Mouse (Mus musculus): ENCODE data around the gene Efl1.
"Not testable (repeated sequence)": the region's sequence is repeated elsewhere in the genome, so short reads cannot be mapped to it uniquely, and the experiment has no call there.

The Efl1 gene

DNA sequence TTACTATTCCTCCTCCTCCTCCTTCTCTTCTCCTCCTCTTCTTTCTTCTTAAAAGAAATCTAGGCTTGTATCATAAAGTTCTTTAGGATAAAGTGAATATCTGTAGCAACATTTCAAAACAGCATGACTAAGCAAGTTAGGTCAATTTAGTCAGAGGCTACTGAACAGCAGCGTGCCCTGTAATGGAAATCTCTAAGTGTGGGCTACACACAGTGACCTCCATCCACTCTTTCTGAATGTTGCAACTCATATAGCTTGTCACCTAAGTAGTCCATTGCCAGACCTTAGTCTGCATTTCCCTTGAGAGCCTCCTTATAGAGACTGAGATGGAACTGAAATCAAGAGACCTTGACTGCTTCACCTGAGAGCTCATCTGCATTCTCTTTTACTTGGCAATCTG, 116.5 kb downstream of the Efl1 start:
- no peak for DNase-seq (ENCODE audit: low spot score)

DNA sequence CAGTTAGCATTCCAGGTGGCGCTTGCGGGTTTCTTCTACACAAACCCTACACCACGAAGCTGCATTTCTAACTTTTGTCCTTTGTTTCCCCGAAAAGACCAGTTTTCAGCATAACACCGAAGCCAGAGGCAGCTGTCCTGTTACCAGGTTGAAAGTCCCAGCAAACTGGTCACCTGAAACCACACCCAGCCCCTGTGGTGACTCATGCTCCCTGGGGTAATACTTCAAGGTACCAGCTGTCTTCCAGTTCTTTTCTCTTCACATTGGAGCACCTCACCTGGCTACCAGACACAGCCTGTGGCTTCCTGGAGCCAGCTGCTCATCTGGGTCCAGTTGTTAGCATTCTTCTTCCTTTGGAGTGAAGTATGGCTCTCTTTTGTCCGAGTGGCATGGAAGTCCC, 118.2 kb downstream of the Efl1 start:
- no peak for DNase-seq (ENCODE audit: low spot score)

DNA sequence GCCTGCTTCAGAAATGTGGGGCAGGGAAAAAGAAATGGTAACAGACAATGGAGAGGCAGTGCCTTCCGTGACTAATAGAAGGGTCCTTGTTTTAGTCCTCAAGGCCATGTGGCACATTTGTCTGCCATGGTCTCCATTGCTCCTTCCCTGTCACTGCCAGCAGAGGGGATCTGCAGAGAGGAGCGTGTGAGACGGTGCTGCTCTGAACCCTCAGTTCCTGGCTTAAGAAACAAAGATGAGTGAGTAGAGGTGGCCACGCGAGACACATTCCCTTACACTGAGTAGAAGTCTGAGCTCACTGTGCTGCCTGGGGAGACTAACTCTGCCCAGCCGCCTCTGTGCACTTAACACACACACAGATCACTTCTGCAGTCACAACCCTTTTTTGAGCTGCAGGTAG, 121.8 kb downstream of the Efl1 start:
- DNase-seq (ENCODE audit: low spot score) = no peak

DNA sequence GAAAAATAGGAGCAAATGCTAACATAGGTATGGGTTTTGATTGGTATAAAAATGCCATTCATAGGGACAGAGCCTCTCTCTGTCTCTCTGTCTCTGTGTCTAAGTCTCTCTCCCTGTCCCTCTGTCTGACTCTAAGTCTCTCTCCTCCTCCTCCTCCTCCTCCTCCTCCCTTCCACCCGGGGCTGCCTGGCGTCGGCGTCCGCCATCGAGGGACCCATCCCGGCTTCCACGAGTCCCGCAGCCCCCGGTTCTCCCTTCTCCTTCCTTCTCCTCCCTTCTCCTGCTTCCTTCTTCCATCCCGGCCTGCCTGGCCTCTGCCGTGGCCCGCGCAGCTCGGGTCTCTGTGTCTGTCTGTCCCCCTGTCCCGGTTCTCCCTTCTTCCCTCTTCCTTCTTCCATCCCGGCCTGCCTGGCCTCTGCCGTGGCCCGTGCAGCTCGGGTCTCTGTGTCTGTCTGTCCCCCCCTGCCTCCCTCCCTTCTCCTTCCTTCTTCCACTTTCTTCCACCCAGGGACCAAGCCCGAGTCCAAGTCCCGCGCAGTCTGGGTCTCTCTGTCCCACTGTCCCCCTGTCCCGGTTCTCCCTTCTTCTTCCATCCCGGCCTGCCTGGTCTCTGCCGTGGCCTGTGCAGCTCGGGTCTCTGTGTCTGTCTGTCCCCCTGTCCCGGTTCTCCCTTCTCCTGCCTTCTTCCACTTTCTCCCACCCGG, 122.7 kb downstream of the Efl1 start:
- not testable (repeated sequence) for DNase-seq (ENCODE audit: low spot score)

DNA sequence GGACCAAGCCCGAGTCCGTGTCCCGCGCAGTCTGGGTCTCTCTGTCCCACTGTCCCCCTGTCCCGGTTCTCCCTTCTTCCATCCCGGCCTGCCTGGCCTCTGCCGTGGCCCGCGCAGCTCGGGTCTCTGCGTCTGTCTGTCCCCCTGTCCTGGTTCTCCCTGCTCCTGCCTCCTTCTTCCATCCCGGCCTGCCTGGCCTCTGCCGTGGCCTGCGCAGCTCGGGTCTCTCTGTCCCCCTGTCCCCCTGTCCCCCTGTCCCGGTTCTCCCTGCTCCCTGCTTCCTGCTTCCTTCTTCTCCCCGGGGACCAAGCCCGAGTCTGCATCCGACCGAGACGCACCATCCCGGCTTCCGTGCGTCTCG, 123.2 kb downstream of the Efl1 start:
- not testable (repeated sequence) for DNase-seq (ENCODE audit: low spot score)

DNA sequence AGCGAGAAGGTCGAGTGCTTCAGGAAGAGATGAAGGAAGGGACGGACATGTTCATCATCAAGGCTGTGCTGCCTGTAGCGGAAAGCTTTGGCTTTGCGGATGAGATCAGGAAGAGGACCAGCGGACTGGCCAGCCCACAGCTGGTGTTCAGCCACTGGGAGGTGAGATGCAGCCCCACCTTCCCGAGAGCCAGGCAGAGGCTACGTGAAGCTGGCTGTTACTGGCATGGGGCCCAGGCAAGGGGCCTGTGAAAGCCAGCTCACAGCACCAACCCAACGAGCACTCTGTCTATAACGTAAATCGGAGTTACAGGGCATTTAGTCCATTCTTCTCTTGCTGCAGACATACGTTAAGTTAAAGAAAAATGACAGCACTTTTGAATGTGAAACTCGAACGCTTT, 124.1 kb downstream of the Efl1 start:
- DNase-seq (ENCODE audit: low spot score) = no peak

DNA sequence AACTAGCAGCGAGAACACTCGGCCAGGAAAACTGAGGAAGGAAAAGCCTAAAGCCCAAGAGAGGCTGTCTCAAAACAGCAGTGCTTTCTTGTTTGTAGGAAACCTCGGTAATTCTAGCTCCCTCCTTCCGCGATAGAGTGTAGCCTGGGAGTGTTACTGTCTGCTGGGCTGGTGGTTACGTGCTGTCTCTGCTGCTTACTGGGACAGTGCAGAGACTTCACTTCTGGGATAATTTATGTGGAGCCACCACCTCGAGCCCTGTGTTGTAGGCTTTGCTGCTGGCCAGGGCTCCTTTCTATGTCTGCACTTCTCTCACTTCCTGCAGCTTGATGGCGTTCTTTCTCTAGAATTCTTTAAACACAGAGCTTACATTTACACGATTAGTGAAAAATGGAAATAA, 124.7 kb downstream of the Efl1 start:
- no peak for DNase-seq (ENCODE audit: low spot score)

DNA sequence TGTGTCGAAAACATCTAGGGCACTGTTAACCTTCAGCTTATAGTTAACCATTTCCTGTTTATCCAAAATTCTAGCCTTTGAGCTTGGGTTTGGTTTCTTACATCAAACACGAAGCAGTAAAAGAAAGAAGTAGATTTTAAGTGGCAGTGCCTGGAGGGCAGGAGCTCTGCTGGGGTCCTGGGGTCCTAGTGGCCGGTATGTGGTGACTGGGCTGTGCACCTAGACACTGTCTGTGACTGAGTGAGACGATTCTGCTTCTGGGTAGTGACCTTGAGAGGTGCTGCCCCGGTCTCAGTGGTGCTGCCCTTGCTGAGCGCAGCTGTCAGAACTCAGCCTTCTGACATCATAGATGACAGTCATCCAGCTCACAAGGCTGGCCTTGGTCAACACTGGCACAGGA, 125.5 kb downstream of the Efl1 start:
- no peak for DNase-seq (ENCODE audit: low spot score)

DNA sequence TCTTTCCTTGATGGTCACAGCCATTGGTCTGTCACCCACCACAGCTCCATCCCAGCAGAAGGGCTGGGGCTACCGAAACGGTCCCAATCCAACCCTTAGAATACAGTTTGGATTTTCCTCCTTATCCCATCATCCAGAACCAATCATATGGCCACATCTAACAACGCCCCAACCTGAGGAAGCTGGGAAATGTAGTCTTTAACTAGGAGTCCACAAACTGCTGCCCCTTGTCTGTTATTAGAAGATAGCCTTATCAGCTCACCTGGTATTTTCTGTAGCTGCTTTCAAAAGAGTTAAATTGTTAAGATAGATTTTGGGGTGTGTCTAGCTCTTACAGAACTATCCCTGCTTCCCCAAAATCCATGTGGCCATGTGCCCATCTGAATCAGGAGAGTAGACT, 126.7 kb downstream of the Efl1 start:
- no peak for DNase-seq (ENCODE audit: low spot score)

DNA sequence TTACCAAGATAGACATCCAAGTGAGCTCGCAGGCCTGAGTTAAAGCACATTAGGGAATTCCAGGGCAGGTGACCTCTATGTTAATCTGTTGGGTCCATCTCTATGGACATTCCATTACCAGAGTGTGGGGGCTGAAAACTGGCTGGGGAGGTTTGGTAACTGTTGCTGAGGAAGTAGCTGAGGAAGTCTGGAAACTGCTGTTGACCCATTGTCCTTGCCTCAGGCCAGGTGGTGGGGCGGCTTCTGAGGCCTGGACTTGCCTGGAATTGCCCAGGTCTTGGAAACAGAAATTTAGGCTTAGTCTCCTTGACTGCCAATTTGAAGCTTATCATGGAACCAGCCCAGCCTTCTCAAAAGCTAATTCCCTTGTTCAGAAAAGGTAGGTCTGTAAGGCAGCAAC, 134.7 kb downstream of the Efl1 start:
- no peak for DNase-seq (ENCODE audit: low spot score)

DNA sequence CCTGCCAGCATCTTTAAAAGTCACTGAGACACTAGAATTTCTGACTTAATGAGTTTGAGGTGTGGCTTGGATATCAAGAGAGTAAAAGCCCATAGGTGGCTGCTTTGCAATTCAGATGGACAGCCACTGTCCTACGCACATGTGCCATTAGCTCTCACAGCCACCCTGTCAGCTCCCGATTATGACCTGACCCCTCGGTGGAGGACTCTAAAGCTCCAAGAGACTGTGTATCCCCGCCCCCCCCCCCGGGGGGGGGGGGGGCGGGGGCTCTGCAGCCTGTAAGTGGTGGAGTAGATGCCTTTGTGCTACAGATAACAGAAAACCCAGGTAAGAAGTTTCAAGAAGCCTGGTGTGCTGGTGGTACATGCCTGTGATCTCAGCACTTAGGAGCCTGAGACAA, 135.3 kb downstream of the Efl1 start:
- no peak for DNase-seq (ENCODE audit: low spot score)

DNA sequence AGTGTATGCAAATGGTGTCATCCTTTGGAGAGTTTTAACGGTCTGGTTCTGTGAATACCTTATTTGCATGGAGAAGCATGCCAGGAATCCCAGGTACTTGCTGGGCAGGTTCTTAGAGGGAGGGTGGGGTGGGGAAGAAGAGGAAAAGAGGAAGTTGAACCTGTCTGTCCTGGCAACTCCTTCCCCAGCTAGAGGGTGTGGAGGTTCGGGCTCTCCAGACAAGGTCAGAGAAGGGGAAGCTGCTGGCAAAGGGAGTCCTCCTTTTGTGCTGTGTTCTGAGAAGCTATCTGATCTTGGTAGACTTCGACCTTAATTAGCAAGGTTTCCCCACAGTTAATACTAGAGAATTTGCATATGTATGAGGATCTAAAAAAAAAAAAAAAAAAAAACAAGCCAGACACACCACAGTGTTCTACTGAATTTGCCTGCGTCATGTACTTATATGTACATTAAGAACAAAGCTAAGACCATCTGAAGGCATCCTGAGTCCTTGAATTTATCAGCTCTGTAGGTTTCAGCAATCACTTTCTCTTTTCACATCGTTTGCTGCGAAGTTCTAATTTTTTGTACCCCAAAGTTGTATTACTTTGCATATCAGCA, 137.0 kb downstream of the Efl1 start:
- no peak for DNase-seq (ENCODE audit: low spot score)

DNA sequence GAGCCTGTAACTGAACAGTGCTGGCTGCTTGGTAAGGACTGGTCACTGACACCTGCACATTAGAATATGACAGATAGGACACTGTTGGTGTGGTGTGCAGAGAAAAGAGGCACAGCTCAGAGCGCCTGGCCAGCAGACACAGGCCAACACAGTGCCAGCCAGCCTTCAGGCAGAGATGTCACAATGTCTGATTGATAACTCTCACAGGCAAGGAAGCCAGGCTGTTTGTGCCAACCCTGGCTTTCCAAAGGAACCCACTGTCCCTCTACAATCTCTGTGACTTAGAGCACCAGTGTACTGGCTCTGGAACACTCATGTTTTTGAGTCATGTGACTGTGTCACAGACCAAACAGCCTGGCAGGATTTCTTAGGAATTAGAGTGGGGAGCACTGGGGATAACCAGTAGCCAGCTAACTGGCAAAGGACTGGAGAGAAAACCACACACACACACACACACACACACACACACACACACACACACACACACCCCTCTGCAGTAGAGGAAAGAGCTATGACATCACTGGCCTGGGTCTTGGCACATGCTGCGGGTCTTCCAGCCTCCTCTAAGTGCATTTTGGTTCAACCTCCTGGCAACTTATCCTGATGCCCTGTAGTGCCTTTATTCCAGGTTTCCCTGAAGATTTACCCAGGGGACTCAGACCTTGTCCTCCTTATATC, 137.7 kb downstream of the Efl1 start:
- DNase-seq (ENCODE audit: low spot score) = no peak

DNA sequence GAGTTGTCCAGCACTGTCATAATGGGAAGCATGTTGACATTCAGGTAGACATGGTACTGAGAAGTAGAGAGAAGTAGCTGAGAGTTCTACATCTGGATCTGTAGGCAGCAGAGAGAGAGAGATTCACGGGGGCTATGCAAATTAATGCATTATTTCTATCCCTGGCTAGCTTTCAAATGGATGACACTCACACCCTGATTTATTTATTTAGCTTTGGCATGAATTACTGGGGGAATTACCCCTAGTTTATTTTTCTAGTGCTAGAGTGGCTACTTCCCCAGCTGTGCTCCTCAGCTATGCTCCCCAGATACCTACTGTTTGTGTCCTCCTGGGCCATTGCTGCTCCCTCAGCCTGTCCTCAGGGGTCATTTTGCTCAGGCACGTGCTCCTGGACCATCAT, 144.2 kb downstream of the Efl1 start:
- DNase-seq (ENCODE audit: low spot score) = no peak

DNA sequence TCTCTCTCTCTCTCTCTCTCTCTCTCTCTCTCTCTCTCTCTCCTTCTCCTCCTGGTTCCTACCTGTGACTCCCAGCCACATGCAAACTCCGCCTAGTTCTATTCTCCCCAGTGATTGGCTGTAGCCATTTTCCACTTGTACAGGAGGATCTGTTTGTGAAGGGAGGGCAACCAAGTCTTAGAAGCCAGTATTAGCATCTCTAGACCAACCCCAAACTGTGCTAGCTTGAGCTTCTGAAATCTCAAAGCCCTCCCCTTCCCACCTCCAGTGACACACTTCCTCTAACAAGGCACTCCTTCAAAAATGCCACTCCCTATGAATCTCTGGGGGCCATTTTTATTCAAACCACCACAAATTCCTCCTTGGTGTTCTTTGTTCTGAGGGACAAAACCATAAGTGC, 144.7 kb downstream of the Efl1 start:
- DNase-seq (ENCODE audit: low spot score) = no peak

DNA sequence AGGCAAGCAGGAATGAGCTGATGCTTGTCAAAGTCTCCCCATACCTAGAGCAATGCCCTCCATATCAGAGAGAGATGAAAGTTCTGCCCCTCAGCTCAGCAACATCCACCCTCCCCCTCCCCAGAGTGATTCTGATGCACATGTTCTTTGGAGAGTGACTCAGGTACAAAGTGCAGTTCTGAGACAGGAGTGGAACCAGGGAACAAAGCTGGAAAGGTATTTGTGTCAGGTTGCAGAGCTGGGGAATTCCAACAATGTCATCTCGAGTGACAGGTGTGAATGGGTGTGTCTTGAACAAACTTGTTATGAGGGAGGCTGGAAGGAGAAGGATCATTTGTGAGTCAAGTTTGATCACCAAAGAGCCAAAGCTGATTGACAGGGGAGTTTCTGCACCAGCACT, 146.1 kb downstream of the Efl1 start:
- DNase-seq (ENCODE audit: low spot score) = peak; percentile 54

DNA sequence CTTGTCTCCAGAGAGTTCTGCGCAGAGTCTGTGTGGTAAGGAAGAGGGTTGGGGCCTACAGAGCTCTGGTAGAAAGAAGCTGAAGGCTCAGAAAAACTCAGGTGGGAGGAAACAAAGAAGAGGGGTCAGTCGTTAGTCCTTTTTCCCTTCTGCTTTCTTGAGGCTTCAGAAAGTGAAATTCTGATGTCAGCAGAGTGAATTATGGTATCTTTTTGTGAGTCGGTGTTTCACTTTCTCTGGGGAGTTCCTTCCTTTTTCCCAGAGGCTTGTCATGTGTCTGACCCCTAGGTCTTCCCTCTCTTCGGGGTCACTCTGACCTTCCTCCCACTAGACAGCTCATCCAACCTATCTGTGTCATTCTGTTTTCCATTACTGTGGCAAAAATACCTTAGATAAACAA, 153.8 kb downstream of the Efl1 start:
- DNase-seq (ENCODE audit: low spot score) = no peak

DNA sequence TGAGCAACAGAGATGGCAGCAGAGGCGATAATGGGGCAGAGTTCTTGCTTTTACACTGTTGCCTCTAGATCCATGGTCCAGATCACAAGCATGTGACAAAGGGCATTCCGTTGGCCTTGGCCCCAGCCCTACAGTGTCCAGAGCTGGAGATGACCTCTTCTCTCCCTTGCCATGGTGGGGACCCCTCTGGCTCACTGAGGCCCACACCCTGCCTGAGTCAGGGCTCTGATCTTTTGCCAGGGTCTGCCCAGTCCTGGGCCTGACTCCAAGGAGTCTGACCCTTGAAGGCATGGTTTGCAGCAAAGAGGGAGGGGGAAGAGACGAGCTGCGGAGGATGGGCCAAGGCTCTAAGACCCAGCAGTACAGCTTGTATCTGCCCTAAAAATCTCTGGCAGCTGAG, 159.8 kb downstream of the Efl1 start:
- no peak for DNase-seq (ENCODE audit: low spot score)

DNA sequence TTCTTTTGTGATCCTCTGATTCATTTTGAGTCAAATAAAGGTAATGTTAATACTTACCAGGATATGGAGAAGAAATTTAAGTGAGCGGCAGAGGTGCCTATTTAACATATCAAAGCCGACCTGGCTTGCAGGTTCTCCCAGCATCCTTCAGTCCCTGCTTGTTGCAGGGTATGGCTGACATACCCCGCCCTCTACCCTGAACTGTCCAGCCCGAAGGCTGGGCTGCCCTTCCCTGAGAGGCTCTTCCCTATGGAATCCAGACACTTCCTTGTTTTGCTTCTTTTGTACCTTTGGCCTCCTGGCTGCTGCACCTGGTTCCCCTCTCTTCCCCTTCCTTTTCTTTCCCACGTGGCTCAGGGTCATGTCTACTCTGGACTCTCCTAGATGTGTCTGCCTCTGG, 160.7 kb downstream of the Efl1 start:
- DNase-seq (ENCODE audit: low spot score) = no peak

DNA sequence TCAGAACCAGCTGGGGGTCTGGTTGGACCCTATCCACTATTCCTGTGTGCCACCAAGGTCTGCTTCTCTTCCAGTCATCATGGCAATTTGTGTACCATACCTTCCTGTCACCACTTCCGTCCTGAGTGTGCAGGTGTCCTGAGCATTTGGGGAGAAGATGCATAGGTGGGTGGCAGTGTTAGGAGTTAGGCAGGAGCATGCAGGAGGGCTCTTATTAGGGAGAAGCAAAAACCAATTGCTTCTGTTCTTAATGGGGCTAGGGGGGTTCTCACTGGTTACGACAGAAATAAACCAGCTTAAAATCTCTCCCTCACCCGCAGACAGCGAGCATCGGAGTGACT, 162.4 kb downstream of the Efl1 start:
- DNase-seq (ENCODE audit: low spot score) = no peak

DNA sequence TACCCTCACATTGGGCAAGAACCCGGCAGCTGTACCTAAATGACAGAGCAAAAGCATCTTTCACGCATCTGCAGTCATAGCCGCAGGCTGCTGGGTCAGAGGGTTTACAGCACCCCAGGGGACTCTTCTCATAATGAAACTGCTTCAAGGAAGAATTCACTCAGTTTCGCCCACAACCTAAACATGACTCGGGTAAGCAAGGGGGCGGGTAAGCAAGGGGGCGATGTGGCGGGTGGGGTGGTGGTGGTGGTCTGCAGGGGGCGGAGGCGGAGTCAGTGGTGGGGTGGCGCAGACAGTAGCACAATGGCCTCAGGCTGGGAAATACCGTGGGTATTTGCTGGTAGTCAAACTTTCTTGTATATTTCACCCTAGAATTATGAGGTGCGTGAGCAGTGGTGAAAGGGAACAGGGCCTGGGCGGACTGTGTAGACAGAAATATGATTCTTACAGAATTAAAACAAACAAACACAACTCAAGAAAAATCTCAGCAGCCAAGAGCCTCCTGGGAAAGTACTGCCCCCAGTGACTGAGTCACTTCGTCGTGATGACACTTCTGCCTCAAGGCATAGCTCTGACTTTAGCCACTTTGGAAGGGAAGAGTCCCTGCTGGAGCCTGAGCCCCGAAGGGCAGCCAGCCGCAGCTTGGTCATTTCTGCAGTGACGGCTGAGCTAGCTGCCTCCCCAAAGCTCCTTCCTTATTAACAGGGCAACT, 162.9 kb downstream of the Efl1 start:
- no peak for DNase-seq (ENCODE audit: low spot score)

DNA sequence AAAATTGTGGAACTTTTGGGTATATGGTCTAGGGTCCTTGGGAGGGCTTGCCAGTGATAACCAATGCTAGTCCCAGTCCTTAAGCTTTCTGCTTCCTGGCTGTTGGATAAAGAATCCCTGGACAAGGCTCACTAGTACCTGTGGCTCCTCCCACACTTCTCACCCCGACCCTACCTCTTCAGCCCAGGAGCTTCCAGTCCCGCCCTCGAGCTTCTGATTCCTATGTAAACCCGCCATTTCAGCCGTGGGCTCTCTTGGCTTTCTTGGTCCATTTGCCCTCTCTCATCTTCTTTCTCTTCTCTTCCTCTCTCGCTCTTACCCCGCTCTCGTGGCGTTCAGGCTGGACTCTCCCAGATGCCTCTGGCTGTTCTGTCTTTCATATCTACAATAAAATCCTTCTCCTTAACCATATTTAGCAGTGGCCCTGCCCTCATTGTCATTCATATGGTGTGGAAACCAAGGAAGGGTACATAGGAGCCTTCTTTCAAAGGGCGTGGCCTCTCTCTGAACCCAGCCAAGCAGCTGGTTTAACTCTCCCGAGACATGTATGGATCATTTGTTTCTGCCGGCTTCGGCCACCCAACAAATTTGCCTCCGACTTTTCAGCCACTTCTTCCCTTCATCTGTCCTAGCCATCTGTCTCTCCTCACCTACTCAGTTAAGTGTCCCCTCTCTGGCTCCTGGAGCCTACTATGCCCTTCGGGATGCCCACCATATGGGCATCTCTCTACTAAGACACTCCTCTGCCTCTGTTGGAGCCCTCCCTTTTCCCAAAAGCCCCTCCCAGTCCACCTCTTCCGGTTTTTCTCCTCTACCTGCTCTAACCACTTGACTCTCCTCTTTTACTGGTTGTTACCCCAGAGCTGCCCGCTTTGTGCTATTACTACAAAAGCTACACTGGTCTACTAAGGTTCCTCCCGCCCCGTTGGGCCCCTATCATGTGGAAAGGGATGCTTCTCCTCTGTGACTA, 164.1 kb downstream of the Efl1 start:
- no peak for DNase-seq (ENCODE audit: low spot score)
